Mouse (Mus musculus) G1E (cell line): ENCODE results near the gene Stom.

ENCODE experiments used
- CTCF ChIP-seq: IDR thresholded peaks from 2 replicates; pipeline ENCODE4 v1.5.1; 2012; ENCODE audit warnings: low read depth, low read length, inconsistent platforms, mixed read lengths
- GATA1 ChIP-seq: IDR thresholded peaks from 2 replicates; pipeline ENCODE4 v1.6.1; 2012; ENCODE audit warnings: borderline replicate concordance, low read length, inconsistent platforms, mixed read lengths
- TAL1 ChIP-seq: conservative IDR thresholded peaks from 2 replicates; pipeline ENCODE4 v1.6.1; 2012; ENCODE audit warnings: low read depth, low read length, inconsistent platforms, mixed read lengths

DNA sequence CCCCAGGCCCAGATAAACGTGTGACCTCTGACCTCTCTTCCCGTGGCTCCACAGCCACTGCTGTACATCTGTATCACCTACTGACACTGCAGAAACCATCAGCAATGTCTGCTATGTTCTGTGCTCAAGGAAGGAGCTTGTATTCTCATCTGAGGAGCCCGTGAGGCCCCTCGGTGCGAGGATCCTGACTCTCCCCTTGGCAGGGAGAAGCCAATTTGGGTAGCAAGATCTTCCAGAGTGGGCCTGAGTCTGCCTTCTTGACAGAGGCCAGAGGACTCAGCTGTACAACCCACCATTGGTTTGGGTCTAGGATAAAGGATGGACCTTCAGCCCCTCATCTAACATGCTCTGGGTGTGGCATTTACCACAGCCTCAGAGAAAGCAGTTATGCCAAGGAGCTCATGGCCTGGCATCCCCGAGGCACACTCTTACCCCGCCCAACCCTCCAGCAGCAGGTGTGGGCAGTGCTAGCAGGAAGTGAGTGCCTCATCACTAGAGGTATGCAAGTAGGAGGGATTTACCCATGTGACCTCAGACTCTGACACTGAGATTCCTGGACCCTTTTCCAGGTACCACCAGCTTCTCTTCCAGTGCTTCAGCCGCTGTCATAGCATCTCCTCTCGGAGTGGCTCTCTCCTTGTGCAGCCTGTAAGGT, 70.4 kb downstream of the Stom start:
- TF ChIP-seq CTCF (no peak), TAL1 (no peak), GATA1 (no peak)
